Mouse (Mus musculus): ENCODE data around the gene Enpp6. TPM values are rescaled to one million over a fixed set of nuclear protein-coding genes. Genes with fewer than 3 reads are reported as not detected.

Gene Enpp6
- total RNA-seq, 2 experiments from 2014 or later = 4.2 to 4.3 TPM

DNA sequence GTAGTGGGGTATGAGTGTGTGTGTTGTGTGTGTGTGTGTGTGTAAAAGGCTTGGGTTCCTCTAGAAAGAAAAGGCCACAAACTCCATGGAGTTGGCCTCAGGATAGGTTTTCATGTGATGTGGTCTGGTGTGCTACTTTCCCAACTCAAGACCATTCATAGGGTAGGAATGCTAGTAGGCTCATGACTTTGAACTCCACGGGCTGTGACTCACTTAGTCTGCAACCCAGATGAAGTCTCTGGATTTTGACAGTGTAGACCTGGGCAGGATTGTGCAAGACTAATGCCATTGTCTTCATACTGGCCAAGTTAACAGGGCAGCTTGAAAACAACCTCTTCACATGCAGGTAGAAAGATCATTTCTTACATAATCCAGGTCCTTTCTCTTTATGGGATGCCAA lies 69.4 kb downstream of the Enpp6 start:
- intact Hi-C loops (cut with DNase I) = no loop called here
- no peak for DNase-seq

DNA sequence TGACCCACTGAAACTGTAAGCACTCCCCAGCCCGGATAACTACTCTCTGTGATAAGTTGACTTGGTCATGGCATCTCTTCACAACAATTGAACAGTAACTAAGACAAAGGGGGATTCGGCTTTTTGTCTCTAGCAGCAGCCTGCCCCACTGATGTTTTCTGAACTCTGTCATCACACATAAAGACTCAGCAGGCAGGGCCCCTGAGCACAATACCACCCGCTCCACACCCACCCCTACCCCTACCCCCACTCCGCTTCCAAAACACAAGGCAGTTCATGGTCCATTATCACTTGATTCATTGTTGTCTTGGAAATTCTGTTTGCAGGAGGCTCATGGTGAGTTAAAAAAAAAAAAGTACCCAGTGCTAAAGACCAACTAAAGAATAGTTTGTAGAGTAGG lies 71.8 kb downstream of the Enpp6 start:
- intact Hi-C loops (cut with DNase I) = no loop called here
- DNase-seq = no peak

DNA sequence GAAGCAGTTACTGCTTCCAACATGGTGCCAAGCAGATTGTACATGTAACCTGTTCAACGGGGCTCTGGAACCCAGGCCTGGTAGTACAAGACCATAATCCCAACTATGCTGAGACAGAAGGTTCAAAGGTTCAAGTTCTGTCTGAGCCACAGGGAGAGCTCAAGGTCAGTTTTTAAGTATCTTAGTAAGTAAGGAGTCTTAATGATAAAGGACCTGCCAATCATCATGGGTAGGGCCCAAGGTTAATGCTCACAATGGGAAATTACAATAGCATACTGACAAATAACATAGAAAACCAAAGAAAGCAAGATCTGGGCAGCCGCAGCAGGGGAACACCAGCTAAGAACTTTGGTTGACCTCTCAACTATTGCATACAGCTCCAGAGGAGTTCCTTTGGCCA lies 72.3 kb downstream of the Enpp6 start:
- intact Hi-C loops (cut with DNase I) = no loop called here
- DNase-seq = no peak

DNA sequence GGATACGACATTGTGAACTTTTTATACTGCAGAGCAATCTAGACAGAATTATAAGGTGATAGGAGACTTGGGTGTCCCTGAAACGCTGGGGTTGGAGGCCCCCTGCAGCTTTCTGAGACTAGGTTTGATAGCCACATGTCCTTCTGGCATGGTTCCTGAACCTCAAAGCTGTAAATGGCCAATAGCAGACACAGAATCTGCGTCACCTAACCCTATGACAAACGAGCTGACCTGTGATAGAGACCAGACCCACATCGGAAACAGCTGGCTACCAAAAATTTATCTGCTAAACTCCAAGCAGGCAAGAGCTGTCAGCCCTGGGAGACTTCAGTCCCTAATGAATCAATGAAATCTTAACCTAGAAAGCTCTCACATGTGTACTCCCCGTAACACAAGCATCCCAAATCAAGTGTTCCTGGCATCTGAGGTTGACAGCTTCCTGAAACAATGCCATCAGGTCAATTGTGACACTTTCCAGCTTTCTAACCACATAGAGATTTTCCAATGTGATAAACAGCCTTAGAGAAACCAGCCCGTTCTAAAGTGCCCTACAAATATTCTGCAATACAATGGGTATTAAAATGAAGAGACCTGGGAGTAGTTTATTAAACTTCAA lies 74.5 kb downstream of the Enpp6 start:
- DNase-seq = no peak

DNA sequence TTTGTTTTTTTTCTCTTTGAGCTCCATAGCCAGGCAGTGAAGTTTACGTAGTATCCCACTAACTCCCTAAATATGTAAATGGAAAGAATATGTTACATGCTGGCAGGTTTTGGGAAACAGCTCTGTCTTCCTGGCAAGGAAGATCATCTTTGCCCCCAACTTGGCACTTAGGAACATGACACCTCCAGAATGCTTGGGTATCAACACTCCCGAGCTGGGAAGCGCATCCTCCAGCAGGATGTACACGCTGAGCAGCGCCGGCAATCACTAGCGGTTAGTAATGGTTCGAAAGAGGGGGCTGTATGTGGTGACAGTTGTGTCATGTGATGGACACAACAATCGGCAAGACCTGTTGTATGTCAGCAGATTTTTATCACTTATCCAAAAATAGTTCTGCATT lies 80.4 kb downstream of the Enpp6 start:
- no peak for DNase-seq
- intact Hi-C loops (cut with DNase I) = no loop called here

More for the DNA sequence above, 74.5 kb downstream of the Enpp6 start:
- intact Hi-C loops (cut with DNase I) = no loop called here

DNA sequence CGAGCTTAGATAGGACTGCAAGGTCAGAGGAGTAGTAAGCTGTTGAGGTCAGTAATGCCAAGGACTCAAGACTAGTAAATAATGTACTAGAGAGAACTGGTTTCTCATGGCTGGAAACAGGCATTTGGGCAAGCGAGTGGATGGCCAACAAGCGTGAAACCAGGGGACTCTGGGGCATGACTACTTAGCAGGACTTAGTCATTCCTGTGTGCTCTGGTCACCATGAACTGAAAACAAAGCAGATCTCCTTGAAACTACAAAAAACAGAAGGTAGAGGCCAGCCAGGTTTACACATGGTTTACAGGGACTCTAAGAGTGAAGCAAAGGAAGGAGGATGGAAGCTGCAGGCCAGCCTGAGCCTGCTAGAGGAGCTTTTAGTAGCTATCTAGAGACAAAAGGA lies 82.9 kb downstream of the Enpp6 start:
- DNase-seq = no peak
- intact Hi-C loops (cut with DNase I) = no loop called here

DNA sequence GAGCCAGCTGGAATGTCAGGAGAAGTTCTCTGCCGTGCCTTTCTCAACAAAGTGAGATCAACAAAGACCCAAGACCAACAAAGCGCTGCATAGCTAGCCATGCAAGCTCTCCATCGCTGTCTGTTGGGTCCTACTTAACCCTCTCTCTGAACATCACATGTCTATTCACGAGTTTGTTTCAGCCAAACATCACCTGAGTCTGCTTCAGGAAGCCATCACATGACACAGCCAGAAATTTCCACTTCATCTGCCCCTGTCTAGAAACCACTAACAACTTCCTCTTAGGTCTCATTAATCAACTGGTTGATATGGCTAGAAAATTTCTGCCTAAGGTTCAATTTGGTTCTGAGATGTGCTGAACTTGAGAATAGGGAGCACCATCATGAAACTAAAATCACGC lies 85.3 kb downstream of the Enpp6 start:
- intact Hi-C loops (cut with DNase I) = no loop called here
- no peak for DNase-seq

DNA sequence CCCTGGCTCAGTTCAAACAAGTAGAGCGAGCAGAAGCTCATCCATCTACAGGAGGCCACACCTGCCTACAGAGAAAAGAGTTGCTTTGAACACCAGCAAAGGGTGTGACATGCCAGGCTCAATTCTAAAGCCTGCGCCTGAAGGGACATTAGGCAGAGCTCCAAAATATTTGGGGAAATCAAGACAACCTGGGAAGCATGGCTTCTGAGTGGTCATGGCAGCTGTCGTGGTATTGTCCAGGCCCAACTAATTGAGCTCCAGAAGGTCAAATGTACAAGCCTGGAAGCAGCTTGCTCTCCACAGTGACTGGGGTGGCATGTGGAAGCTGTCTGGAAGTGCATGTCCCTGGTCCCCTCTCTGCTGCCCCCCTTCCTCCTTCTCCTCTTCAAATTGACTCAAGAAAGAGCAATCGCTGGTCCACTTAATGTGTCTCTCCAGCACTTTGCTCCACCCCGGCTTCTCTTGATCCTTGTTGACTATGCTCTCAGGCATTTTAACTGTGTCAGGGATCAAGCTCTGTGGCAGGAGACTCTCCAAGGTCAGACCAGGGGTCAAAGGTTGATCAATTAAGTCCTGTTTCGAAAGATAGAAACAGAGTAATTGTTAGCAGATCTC lies 89.4 kb downstream of the Enpp6 start:
- intact Hi-C loops (cut with DNase I) = no loop called here

DNA sequence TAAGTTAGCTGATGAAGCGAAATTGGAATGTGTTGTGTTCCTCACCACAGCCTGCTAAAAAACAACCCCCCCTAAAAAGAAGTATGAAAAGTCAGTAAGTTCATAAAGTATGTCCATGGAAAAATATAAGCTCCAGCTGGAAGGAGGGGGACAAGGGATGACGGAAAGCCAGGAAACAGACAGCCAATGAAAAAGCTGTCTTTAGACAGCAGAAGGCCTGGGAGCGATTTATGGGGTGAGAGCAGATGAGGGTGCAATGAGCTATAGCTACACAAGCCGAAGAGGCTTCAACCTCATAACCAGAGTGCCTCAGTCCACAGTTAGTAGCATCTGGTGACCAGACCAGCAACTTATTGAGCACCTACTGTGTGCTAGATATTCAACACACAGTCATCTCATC lies 93.3 kb downstream of the Enpp6 start:
- DNase-seq = no peak
- intact Hi-C loops (cut with DNase I) = no loop called here

More for the DNA sequence above, 89.4 kb downstream of the Enpp6 start:
- no peak for DNase-seq

DNA sequence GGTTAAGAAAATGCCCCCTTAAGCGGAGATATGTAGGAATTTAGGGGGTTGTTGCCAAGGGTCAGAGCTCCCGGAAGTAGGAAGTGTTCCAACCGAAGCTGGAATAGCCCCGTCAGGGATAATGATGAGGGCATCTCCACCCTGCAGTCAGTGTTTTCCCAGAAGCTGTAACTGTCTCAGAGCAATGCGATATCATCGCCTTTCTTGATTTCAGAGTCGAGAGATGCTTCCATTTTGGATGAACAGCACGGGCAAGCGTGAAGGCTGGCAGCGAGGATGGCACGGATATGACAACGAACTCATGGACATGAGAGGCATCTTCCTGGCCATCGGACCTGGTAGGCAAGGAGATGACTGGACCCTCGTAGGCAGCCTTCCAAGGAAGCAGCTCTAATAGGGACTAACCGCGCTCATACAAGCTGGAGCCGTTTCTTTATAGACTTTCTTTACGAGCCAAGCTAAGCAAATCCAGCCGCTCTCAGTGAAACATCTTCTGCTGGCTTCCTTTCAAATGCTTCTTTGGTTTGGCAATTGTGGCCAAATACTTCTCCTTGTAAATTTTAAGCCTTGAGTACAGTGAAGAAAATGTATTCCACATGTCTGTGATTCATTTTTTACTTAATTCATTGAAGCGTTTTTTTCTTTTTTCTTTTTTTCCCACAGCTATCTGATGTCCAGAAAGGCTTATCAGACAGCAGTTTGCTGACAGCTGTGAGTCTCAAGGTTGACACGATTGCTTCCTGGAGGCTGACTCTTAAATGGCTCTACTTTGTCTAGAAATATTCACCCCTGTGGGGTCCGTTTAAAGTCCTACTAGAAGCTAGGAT lies 95.7 kb downstream of the Enpp6 start:
- DNase-seq = no peak
- intact Hi-C loops (cut with DNase I) = no loop called here

DNA sequence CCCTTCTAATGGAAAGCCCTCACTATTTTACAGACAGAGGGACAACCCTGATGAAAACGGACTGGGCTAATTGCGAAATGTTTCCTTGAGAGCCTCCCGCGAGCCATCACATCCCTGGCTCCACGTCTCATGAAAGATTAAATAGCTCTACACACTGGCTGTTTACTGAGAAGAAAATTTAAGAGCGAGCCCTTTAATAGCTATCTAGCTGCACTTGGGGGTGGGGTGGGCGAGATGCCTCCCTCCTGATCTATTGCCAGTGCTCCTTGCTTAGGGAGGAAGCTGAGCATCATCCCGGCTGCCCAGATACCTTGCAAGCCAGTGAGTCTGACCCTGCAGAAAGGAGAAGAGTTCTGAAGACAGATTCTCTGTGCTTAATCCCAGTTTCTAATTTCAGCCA lies 103.3 kb downstream of the Enpp6 start:
- no peak for DNase-seq
- intact Hi-C loops (cut with DNase I) = no loop called here

DNA sequence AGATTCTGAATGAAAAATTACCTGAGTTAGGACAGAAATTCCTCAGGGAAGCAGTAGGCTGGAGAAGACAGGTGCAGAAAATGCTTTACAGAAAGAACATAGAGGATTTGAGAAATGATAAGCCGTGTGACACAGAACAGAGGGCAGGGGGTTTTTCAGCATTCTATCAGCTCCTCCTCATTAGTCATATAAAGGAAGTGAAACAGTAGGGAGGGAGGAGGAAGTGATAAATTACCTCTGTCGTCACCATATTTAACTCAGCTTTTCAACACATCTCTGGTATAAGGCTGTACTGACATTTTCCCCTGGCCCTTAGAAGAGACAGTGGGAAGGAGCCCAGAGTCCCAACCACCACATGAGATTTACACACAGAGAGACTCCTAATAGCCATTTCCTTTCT lies 118.9 kb downstream of the Enpp6 start:
- intact Hi-C loops (cut with DNase I) = no loop called here
- DNase-seq = no peak

DNA sequence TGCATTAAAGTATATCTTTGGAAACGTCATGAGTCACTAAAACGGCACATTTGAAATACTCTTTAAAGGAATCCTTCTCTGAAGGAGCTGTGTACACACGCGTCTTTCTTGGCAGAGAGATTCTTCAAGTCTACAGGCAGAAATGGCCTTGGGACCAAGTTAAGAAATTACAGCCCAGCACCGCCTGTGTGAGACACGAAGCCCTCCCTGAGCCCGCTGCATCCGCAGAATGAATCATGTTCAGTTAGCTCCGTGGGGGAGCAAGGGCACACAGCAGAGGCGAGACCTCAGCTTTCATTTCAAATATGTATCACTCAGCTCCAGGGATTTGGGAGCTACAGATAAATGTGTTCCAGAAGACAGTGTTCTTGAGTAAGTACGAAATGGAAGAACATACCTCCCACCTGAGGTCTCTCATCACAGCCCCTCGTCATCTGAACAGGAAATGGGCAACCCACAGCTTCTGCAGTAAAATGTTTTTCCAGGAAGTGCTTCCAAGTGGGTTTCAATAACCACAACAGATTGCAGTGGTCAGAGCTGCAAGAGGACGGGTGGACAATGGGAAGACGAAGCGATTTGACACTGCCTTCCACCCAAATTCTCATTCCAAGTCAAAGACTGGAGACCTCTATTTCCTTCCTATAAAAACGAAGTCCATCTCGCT lies 127.6 kb downstream of the Enpp6 start:
- no peak for DNase-seq
- intact Hi-C loops (cut with DNase I) = no loop called here

DNA sequence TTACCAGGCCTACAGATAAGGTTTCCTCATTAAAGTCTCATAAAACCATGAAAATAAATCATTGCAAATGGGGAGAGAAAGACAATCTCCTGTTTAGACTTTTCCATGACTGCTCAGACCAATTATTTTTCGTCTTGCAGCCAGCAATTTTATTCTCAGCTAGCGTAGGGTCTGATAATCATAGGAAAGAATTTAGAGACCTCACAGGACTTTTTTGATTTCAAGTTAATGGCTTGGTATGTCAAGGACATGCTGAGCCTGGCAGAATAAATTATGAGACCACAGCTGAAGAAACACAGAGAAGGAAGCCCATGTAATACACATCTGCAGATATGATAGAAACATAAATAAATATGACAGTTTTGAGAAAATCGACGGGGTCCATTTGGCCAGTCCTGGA lies 130.6 kb downstream of the Enpp6 start:
- DNase-seq = no peak
- intact Hi-C loops (cut with DNase I) = no loop called here

DNA sequence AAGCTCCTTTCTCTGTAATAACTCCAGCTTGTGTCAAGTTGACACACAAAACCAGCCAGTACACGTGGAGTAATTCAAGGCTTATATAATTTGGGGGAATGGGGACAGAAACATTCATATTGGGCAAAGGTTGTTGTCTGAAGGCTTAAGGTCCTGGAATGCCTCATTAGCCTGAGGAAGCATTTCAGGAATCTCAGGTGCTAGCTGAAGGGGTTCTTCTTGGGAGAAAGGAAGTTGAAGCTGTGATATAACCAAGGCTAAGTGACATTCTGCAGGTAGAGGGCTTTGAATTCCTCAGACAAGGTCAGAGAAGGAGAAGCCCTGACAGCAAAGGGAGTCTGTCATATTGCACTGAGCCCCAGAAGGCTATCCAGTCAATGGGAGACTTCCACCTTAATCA lies 133.2 kb downstream of the Enpp6 start:
- intact Hi-C loops (cut with DNase I) = no loop called here
- no peak for DNase-seq

DNA sequence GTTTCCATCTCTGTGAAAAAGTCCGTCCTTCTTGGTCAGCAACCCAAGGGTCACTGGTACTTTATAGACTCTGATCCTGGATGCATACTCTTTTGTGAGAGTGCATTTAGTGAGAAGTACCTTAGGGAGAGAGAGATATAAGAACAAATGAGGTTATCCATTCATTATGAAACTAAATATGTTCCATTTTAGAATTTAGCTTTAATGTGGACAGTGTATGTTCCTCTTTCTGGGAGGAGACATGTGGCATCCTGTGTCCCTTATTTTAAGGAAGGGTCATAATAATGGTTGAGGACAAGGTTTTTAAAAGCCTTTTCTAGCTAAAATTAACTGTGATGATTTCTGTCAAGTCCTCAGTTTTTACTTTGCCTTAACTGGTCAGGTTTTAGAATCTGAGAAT lies 142.2 kb downstream of the Enpp6 start:
- DNase-seq = no peak
- intact Hi-C loops (cut with DNase I) = no loop called here

DNA sequence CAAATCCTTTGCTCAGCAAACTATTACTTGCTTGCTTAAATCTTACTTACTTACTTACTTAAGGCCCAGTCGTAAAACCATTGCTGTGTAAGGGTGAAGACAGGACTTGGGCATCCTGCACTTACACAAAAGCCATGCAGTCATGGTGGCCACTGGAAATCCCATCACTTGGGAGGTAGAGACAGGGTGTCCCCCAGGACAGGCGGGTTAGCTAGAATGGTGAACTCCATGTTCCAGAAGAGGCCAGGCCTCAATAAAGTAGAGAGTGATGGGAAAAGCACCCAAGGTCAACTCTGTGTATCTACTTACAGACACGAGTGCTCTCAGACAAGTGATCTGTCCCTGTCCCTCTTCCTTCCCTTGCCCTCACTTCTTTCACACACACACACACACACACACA lies 146.7 kb downstream of the Enpp6 start:
- intact Hi-C loops (cut with DNase I) = no loop called here
- no peak for DNase-seq

DNA sequence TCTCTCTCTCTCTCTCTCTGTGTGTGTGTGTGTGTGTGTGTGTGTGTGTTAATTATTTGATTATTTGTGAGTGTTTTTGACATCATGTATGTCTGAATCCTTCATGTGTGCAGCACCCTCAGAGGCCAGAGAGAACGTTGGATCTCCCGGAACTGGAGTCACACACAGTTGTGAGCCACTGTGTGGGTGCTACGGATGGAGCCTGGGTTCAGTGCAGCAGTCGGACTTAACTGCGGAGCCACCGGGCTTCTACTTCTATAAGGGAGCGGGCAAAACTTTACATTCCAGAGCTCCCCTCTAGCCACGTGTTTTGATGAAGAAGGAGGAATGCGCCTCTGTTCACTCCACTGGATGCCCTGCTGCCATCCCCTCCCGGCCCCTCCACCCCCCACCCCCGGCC lies 148.0 kb downstream of the Enpp6 start:
- intact Hi-C loops (cut with DNase I) = no loop called here
- no peak for DNase-seq

DNA sequence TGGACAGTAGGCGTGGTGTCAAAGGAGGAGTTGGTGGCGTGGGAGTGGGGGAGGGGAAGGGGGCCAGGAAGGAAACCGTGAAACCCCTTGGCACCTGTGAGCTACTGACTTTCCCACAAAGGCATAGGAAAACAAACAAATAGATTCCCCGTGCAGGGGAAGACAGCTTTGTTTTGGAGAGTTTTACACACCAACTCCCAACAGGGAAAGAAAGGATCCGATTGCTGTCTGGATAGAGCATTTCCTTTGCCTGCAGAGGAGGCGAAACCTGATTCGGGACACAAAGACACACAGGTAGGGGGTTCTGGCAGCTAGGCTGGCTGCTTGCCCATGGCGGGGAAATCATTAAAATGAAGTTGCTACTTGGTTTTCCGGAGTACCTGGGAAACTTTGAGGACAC lies 148.9 kb downstream of the Enpp6 start:
- no peak for DNase-seq
- intact Hi-C loops (cut with DNase I) = no loop called here

DNA sequence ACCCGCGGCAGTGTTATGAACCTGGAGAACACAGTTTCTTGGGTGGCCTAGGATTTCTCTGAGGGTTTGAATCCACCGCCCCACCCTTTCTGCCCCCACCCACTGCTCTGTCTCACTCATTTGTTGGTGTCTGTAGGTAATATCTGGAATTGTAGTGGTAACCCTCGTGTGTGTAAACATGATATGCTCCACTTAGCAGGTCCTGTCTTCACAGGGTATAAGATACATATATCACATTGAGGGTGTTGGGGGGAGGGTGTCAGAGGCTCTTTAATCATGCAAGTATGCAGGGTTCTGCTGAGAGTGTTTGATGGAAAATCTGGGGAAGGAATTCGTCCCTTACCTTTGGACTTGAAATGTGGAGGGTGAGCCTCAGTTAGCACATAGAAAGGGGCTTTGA lies 149.4 kb downstream of the Enpp6 start:
- intact Hi-C loops (cut with DNase I) = no loop called here
- no peak for DNase-seq

DNA sequence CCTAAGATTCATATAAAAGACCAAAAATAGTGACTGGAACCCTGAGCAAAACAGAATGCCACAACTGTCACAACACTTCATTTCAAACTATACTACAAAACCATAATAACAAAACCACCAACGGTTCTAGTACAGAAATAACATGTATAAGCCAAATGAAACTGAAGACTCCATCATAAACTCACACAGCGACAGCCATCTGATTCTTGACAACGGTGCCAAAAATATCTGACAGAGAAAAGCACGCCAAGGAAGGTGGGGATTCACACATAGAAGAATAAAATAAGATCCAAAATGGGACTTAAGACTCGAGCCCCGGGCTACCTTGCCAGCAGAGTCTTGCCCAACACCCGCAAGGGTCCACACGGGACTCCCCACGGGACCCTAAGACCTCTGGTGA lies 158.6 kb downstream of the Enpp6 start:
- intact Hi-C loops (cut with DNase I) = no loop called here
- no peak for DNase-seq

Data from heart, postnatal 36 days (tissue).